ENCODE assay signal across 19 mouse cellular contexts in the genomic region with DNA sequence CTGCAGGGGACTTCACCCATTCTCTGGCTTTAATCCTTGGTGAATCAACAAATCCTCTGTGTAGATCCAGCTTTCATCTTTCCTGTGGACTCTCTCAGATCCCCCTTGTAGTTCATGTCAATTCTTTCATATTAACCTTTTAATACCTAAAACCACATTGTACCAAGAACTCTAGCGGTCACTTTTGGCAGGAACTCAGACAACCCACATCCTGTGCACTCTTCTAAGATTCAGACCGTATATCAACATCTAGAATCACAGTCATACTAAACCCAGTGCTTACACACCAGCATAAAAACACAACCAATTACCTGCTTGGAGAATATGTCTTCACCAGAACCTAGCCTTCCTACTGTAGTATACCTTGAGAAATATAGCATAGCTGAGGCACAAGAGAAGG.
DNase-seq lines count a peak whose midpoint lies in the region; ATAC-seq lines count a peak whose summit lies in the region.
"Had no signal": no experiment of that assay in that cellular context is flagged by ENCODE, and none has a peak within 500 bp of the region (broad histone marks: within the 10 kb centered on the region; RNA-seq: fewer than 3 reads in every experiment).

No protein-coding gene starts in this region.

- H3K27ac ChIP-seq in hindbrain, embryonic 11.5 days (ENCODE audit: low read depth, low read length), result no peak overlapping the region
- no peak overlapping the region for H3K27ac ChIP-seq in midbrain, embryonic 14.5 days (replicated peaks; ENCODE audit: low read depth, low read length)
- H3K27ac ChIP-seq in forebrain, embryonic 16.5 days (ENCODE audit: low read length), result no peak overlapping the region
- H3K27ac ChIP-seq: embryonic facial prominence, embryonic 13.5 days; embryonic facial prominence, embryonic 15.5 days; forebrain, embryonic 13.5 days; forebrain, embryonic 15.5 days had no signal

- no peaks in the 10 kb centered on the region for H3K36me3 ChIP-seq in hindbrain, embryonic 11.5 days (ENCODE audit: control insufficient read depth, insufficient read depth, low read length)
- H3K36me3 ChIP-seq in midbrain, embryonic 14.5 days (ENCODE audit: control insufficient read depth, insufficient read depth, low read length), result no peaks in the 10 kb centered on the region
- H3K36me3 ChIP-seq in forebrain, embryonic 16.5 days (ENCODE audit: control insufficient read depth, insufficient read depth), result no peaks in the 10 kb centered on the region
- H3K36me3 ChIP-seq: embryonic facial prominence, embryonic 13.5 days; embryonic facial prominence, embryonic 15.5 days; forebrain, embryonic 15.5 days had no signal

- peak; percentile 65 for ATAC-seq in common myeloid progenitor, adult 5-6 weeks (replicated peaks; ENCODE audit: low read depth, poor library complexity, severe bottlenecking)
- ATAC-seq in inflammation-experienced regulatory T-cells, adult 6 months, result peak; percentile 46
- ATAC-seq in hindbrain, embryonic 11.5 days (ENCODE audit: low FRiP score), result no peak
- no peak for ATAC-seq in midbrain, embryonic 14.5 days (ENCODE audit: low FRiP score, low TSS enrichment)
- ATAC-seq in forebrain, embryonic 16.5 days, result no peak
- ATAC-seq: forebrain, embryonic 13.5 days; forebrain, embryonic 15.5 days had no signal

- 94% methylated on average over 2 of the region's 2 CpGs for WGBS in hindbrain, embryonic 11.5 days
- 87% methylated on average over 2 of the region's 2 CpGs for WGBS in midbrain, embryonic 14.5 days
- 94% methylated on average over 2 of the region's 2 CpGs for WGBS in forebrain, embryonic 16.5 days

- no peak overlapping the region for H3K9ac ChIP-seq in hindbrain, embryonic 11.5 days (ENCODE audit: low read depth, low read length)
- H3K9ac ChIP-seq in midbrain, embryonic 14.5 days (replicated peaks; ENCODE audit: low read length), result no peak overlapping the region
- H3K9ac ChIP-seq in forebrain, embryonic 16.5 days (replicated peaks; ENCODE audit: low read depth, low read length), result no peak overlapping the region
- H3K9ac ChIP-seq: embryonic facial prominence, embryonic 13.5 days; embryonic facial prominence, embryonic 15.5 days; forebrain, embryonic 13.5 days; forebrain, embryonic 15.5 days had no signal

- H3K4me1 ChIP-seq in hindbrain, embryonic 11.5 days (replicated peaks; ENCODE audit: control insufficient read depth, insufficient read depth, low read length), result no peaks in the 10 kb centered on the region
- H3K4me1 ChIP-seq in midbrain, embryonic 14.5 days (ENCODE audit: control insufficient read depth, insufficient read depth, low read length), result no peaks in the 10 kb centered on the region
- no peaks in the 10 kb centered on the region for H3K4me1 ChIP-seq in forebrain, embryonic 16.5 days (replicated peaks; ENCODE audit: control insufficient read depth, insufficient read depth, low read length)
- H3K4me1 ChIP-seq: embryonic facial prominence, embryonic 13.5 days; embryonic facial prominence, embryonic 15.5 days had no signal

- H3K27me3 ChIP-seq in hindbrain, embryonic 11.5 days (ENCODE audit: control insufficient read depth, insufficient read depth, low read length), result no peaks in the 10 kb centered on the region
- H3K27me3 ChIP-seq in midbrain, embryonic 14.5 days (ENCODE audit: control insufficient read depth, insufficient read depth, low read length), result no peaks in the 10 kb centered on the region
- no peaks in the 10 kb centered on the region for H3K27me3 ChIP-seq in forebrain, embryonic 16.5 days (replicated peaks; ENCODE audit: control insufficient read depth, insufficient read depth, low read length)
- H3K27me3 ChIP-seq: embryonic facial prominence, embryonic 13.5 days; embryonic facial prominence, embryonic 15.5 days; forebrain, embryonic 13.5 days; forebrain, embryonic 15.5 days had no signal

- H3K4me2 ChIP-seq in hindbrain, embryonic 11.5 days (replicated peaks; ENCODE audit: low read depth, low read length), result no peak overlapping the region
- H3K4me2 ChIP-seq in midbrain, embryonic 14.5 days (ENCODE audit: low read length), result no peak overlapping the region
- H3K4me2 ChIP-seq in forebrain, embryonic 16.5 days (ENCODE audit: low read length), result no peak overlapping the region
- H3K4me2 ChIP-seq: embryonic facial prominence, embryonic 13.5 days; embryonic facial prominence, embryonic 15.5 days; forebrain, embryonic 13.5 days; forebrain, embryonic 15.5 days had no signal

- H3K9me3 ChIP-seq in hindbrain, embryonic 11.5 days (ENCODE audit: control insufficient read depth, low read length), result no peaks in the 10 kb centered on the region
- no peaks in the 10 kb centered on the region for H3K9me3 ChIP-seq in midbrain, embryonic 14.5 days (ENCODE audit: control insufficient read depth, low read length)
- no peaks in the 10 kb centered on the region for H3K9me3 ChIP-seq in forebrain, embryonic 16.5 days (ENCODE audit: control insufficient read depth, low read length)
- H3K9me3 ChIP-seq: embryonic facial prominence, embryonic 13.5 days; embryonic facial prominence, embryonic 15.5 days; forebrain, embryonic 13.5 days; forebrain, embryonic 15.5 days had no signal

- peak; percentile 56 for DNase-seq in 416B (ENCODE audit: low read depth)
- DNase-seq in hindbrain, embryonic 11.5 days (ENCODE audit: low spot score), result no peak
- no peak for DNase-seq in midbrain, embryonic 14.5 days
- DNase-seq: adrenal gland, adult 8-10 months; adrenal gland, postnatal 14 days; adrenal gland, postnatal 36 days; cerebellum, adult 11-12 months; cerebellum, adult 2 months; cerebellum, adult 9-10 months; cerebellum, postnatal 10 days; cerebellum, postnatal 25 days; embryo, embryonic 11 days had no signal

- H3K4me3 ChIP-seq in hindbrain, embryonic 11.5 days (ENCODE audit: low read depth, low read length), result no peak overlapping the region
- no peak overlapping the region for H3K4me3 ChIP-seq in midbrain, embryonic 14.5 days (replicated peaks; ENCODE audit: low read depth, low read length)
- H3K4me3 ChIP-seq in forebrain, embryonic 16.5 days (replicated peaks; ENCODE audit: low read length), result no peak overlapping the region
- H3K4me3 ChIP-seq: embryonic facial prominence, embryonic 13.5 days; embryonic facial prominence, embryonic 15.5 days; forebrain, embryonic 13.5 days; forebrain, embryonic 15.5 days had no signal

Comparison
In these comparisons a context has a peak if more than half of its experiments do, and no peak if none do; other contexts are left out.
1. ATAC-seq: peak in common myeloid progenitor, adult 5-6 weeks (single experiment) and inflammation-experienced regulatory T-cells, adult 6 months (single experiment); none in hindbrain, embryonic 11.5 days (single experiment), midbrain, embryonic 14.5 days (single experiment) and forebrain, embryonic 16.5 days (single experiment).